Mouse (Mus musculus): Measurements from ENCODE around the gene Jmjd1c. TPM values are rescaled to one million over a fixed set of nuclear protein-coding genes. Genes with fewer than 3 reads are reported as not detected.

Gene Jmjd1c
- polyA plus RNA-seq, 1 experiment from 2014 or later: 10.9 TPM

- ATAC-seq (ENCODE audit: low read depth): no peak
- WGBS (ENCODE audit: insufficient replicate concordance): 59% methylated on average over 3 of the region's 3 CpGs
- Histone ChIP-seq H3K4me2 (ENCODE audit: low read depth, low read length) (no peak overlapping the region), H3K9me3 (replicated peaks; ENCODE audit: control insufficient read depth, low read length) (no peaks in the 10 kb centered on the region), H3K27ac (ENCODE audit: low read length) (no peak overlapping the region), H3K4me1 (ENCODE audit: control insufficient read depth, low read depth, low read length) (peaks cover 5% of the 10 kb centered on the region), H3K27me3 (ENCODE audit: control insufficient read depth, insufficient read depth, low read depth, low read length) (no peaks in the 10 kb centered on the region), H3K9ac (ENCODE audit: low read depth, low read length) (no peak overlapping the region), H3K4me3 (ENCODE audit: low read depth, low read length) (no peak overlapping the region), H3K36me3 (ENCODE audit: control insufficient read depth, insufficient read depth) (no peaks in the 10 kb centered on the region)
Observed at GRCm38 (mm10) chr10:67066421-67066820, 29.5 kb upstream of the Jmjd1c start.

- Histone ChIP-seq H3K4me1 (ENCODE audit: control insufficient read depth, low read depth, low read length) (peaks cover 5% of the 10 kb centered on the region), H3K4me2 (ENCODE audit: low read depth, low read length) (peak overlapping the region; percentile 2; the same call in 1 of the 2 replicates), H3K27me3 (ENCODE audit: control insufficient read depth, insufficient read depth, low read depth, low read length) (no peaks in the 10 kb centered on the region), H3K9me3 (replicated peaks; ENCODE audit: control insufficient read depth, low read length) (no peaks in the 10 kb centered on the region), H3K36me3 (ENCODE audit: control insufficient read depth, insufficient read depth) (no peaks in the 10 kb centered on the region), H3K9ac (ENCODE audit: low read depth, low read length) (no peak overlapping the region), H3K27ac (ENCODE audit: low read length) (peak overlapping the region; percentile 56; the same call in 1 of the 2 replicates), H3K4me3 (ENCODE audit: low read depth, low read length) (no peak overlapping the region)
- 20% methylated on average over 10 of the region's 10 CpGs for WGBS (ENCODE audit: insufficient replicate concordance)
- no peak for ATAC-seq (ENCODE audit: low read depth)
Observed at GRCm38 (mm10) chr10:67069013-67069412, 26.9 kb upstream of the Jmjd1c start.

DNA sequence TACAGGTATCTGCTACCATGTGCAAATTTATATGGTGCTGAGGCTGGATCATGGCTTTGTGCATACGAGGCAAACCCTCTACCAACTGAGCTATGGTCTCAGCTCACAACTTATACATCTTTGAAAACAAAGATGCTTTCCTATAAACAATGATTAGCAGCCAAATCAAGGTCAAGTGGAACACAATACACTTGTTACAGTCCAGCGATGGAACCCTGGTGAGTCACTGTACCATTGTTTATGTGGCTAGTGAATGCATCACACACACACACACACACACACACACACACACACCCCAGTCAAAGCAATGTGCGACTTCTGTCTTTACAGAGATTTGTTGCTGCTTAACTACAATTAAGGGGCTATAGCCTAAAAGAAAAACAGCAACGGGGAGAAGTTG, 24.5 kb upstream of the Jmjd1c start:
- Histone ChIP-seq H3K4me3 (ENCODE audit: low read depth, low read length) (no peak overlapping the region), H3K27me3 (ENCODE audit: control insufficient read depth, insufficient read depth, low read depth, low read length) (no peaks in the 10 kb centered on the region), H3K4me1 (ENCODE audit: control insufficient read depth, low read depth, low read length) (no peaks in the 10 kb centered on the region), H3K4me2 (ENCODE audit: low read depth, low read length) (no peak overlapping the region), H3K36me3 (ENCODE audit: control insufficient read depth, insufficient read depth) (no peaks in the 10 kb centered on the region), H3K9me3 (replicated peaks; ENCODE audit: control insufficient read depth, low read length) (no peaks in the 10 kb centered on the region), H3K9ac (ENCODE audit: low read depth, low read length) (no peak overlapping the region), H3K27ac (ENCODE audit: low read length) (no peak overlapping the region)
- ATAC-seq (ENCODE audit: low read depth): no peak
- WGBS (ENCODE audit: insufficient replicate concordance): 40% methylated on average over 4 of the region's 4 CpGs

DNA sequence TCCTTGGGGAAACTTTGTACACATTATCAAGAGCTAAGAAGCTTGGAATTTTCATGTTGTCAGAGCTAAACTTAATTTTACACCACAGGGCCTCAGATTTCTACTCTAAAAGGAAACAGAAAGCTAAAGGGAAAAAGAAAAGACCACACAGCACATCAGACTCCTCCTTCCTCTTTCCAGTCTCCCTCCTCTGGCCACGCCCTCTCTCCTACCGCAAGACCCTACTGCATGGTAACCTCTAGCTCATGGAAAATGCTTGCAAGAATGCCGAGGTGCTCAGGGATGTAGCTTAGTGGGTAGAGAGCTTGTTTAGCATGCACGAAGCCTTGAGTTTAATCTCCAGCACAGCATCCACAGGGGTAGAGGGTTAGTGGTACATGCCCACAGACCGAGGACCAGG, 24.0 kb upstream of the Jmjd1c start:
- ATAC-seq (ENCODE audit: low read depth): no peak
- Histone ChIP-seq H3K4me1 (ENCODE audit: control insufficient read depth, low read depth, low read length) (no peaks in the 10 kb centered on the region), H3K27me3 (ENCODE audit: control insufficient read depth, insufficient read depth, low read depth, low read length) (no peaks in the 10 kb centered on the region), H3K27ac (ENCODE audit: low read length) (no peak overlapping the region), H3K36me3 (ENCODE audit: control insufficient read depth, insufficient read depth) (no peaks in the 10 kb centered on the region), H3K4me3 (ENCODE audit: low read depth, low read length) (no peak overlapping the region), H3K4me2 (ENCODE audit: low read depth, low read length) (no peak overlapping the region), H3K9me3 (replicated peaks; ENCODE audit: control insufficient read depth, low read length) (no peaks in the 10 kb centered on the region), H3K9ac (ENCODE audit: low read depth, low read length) (no peak overlapping the region)
- 35% methylated on average over 5 of the region's 5 CpGs for WGBS (ENCODE audit: insufficient replicate concordance)

DNA sequence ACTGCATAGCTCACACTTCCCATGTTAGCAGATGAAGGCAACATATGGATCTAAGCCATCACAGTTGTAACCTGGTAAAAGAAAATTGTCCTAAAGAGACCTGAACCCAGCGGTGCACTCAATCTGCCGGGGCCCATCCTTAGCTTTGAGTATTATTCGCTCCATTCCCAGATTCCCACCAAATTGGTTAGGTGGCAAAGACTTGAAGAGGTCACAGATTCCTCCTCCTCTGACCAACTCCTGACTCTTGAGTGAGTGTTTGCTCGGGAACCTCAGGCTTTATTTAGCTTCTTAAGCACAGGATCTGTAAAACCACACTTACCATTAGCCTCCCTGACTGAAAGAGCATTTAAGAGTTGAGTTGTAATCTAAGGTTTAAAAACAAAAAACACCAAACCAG, 23.3 kb upstream of the Jmjd1c start:
- no peak overlapping the region for H3K4me2 ChIP-seq (ENCODE audit: low read depth, low read length)
- 64% methylated on average over 4 of the region's 4 CpGs for WGBS (ENCODE audit: insufficient replicate concordance)

GRCm38 (mm10) chr10:67073577-67073976, 22.3 kb upstream of the Jmjd1c start:
- Histone ChIP-seq H3K36me3 (ENCODE audit: control insufficient read depth, insufficient read depth) (no peaks in the 10 kb centered on the region), H3K4me2 (ENCODE audit: low read depth, low read length) (no peak overlapping the region), H3K9me3 (replicated peaks; ENCODE audit: control insufficient read depth, low read length) (no peaks in the 10 kb centered on the region), H3K27me3 (ENCODE audit: control insufficient read depth, insufficient read depth, low read depth, low read length) (no peaks in the 10 kb centered on the region), H3K27ac (ENCODE audit: low read length) (no peak overlapping the region), H3K9ac (ENCODE audit: low read depth, low read length) (no peak overlapping the region), H3K4me3 (ENCODE audit: low read depth, low read length) (no peak overlapping the region), H3K4me1 (ENCODE audit: control insufficient read depth, low read depth, low read length) (no peaks in the 10 kb centered on the region)
- ATAC-seq (ENCODE audit: low read depth): no peak
- WGBS (ENCODE audit: insufficient replicate concordance): 68% methylated on average over 8 of the region's 8 CpGs

More for the DNA sequence above, 23.3 kb upstream of the Jmjd1c start:
- no peaks in the 10 kb centered on the region for H3K36me3 ChIP-seq (ENCODE audit: control insufficient read depth, insufficient read depth)
- H3K27ac ChIP-seq (ENCODE audit: low read length): no peak overlapping the region
- no peak for ATAC-seq (ENCODE audit: low read depth)
- no peak overlapping the region for H3K9ac ChIP-seq (ENCODE audit: low read depth, low read length)
- no peaks in the 10 kb centered on the region for H3K4me1 ChIP-seq (ENCODE audit: control insufficient read depth, low read depth, low read length)
- H3K27me3 ChIP-seq (ENCODE audit: control insufficient read depth, insufficient read depth, low read depth, low read length): no peaks in the 10 kb centered on the region
- no peak overlapping the region for H3K4me3 ChIP-seq (ENCODE audit: low read depth, low read length)
- H3K9me3 ChIP-seq (replicated peaks; ENCODE audit: control insufficient read depth, low read length): no peaks in the 10 kb centered on the region

GRCm38 (mm10) chr10:67075931-67076878, 19.7 kb upstream of the Jmjd1c start:
- 77% methylated on average over 21 of the region's 21 CpGs for WGBS (ENCODE audit: insufficient replicate concordance)
- no peaks in the 10 kb centered on the region for H3K36me3 ChIP-seq (ENCODE audit: control insufficient read depth, insufficient read depth)
- H3K9ac ChIP-seq (ENCODE audit: low read depth, low read length): no peak overlapping the region
- no peak for ATAC-seq (ENCODE audit: low read depth)
- peaks cover 5% of the 10 kb centered on the region for H3K4me1 ChIP-seq (ENCODE audit: control insufficient read depth, low read depth, low read length)
- no peak overlapping the region for H3K27ac ChIP-seq (ENCODE audit: low read length)
- no peaks in the 10 kb centered on the region for H3K27me3 ChIP-seq (ENCODE audit: control insufficient read depth, insufficient read depth, low read depth, low read length)
- H3K4me2 ChIP-seq (ENCODE audit: low read depth, low read length): no peak overlapping the region
- no peaks in the 10 kb centered on the region for H3K9me3 ChIP-seq (replicated peaks; ENCODE audit: control insufficient read depth, low read length)
- no peak overlapping the region for H3K4me3 ChIP-seq (ENCODE audit: low read depth, low read length)

- Histone ChIP-seq H3K9ac (ENCODE audit: low read depth, low read length) (no peak overlapping the region), H3K4me3 (ENCODE audit: low read depth, low read length) (no peak overlapping the region), H3K27ac (ENCODE audit: low read length) (no peak overlapping the region), H3K4me1 (ENCODE audit: control insufficient read depth, low read depth, low read length) (peaks cover 5% of the 10 kb centered on the region), H3K27me3 (ENCODE audit: control insufficient read depth, insufficient read depth, low read depth, low read length) (no peaks in the 10 kb centered on the region), H3K4me2 (ENCODE audit: low read depth, low read length) (no peak overlapping the region), H3K36me3 (ENCODE audit: control insufficient read depth, insufficient read depth) (no peaks in the 10 kb centered on the region), H3K9me3 (replicated peaks; ENCODE audit: control insufficient read depth, low read length) (no peaks in the 10 kb centered on the region)
- no peak for ATAC-seq (ENCODE audit: low read depth)
- 54% methylated on average over 4 of the region's 4 CpGs for WGBS (ENCODE audit: insufficient replicate concordance)
Observed at GRCm38 (mm10) chr10:67079030-67079429, 16.9 kb upstream of the Jmjd1c start.

- no peak for ATAC-seq (ENCODE audit: low read depth)
Observed at GRCm38 (mm10) chr10:67081206-67082007, 14.5 kb upstream of the Jmjd1c start.

More at GRCm38 (mm10) chr10:67081206-67082007, 14.5 kb upstream of the Jmjd1c start:
- H3K9ac ChIP-seq (ENCODE audit: low read depth, low read length): no peak overlapping the region
- no peak overlapping the region for H3K27ac ChIP-seq (ENCODE audit: low read length)
- H3K9me3 ChIP-seq (replicated peaks; ENCODE audit: control insufficient read depth, low read length): no peaks in the 10 kb centered on the region
- no peak overlapping the region for H3K4me3 ChIP-seq (ENCODE audit: low read depth, low read length)
- WGBS (ENCODE audit: insufficient replicate concordance): 79% methylated on average over 18 of the region's 18 CpGs
- H3K27me3 ChIP-seq (ENCODE audit: control insufficient read depth, insufficient read depth, low read depth, low read length): no peaks in the 10 kb centered on the region
- peaks cover 5% of the 10 kb centered on the region for H3K4me1 ChIP-seq (ENCODE audit: control insufficient read depth, low read depth, low read length)
- H3K4me2 ChIP-seq (ENCODE audit: low read depth, low read length): no peak overlapping the region
- H3K36me3 ChIP-seq (ENCODE audit: control insufficient read depth, insufficient read depth): no peaks in the 10 kb centered on the region

Measured in liver, embryonic 16.5 days (tissue).